Mouse (Mus musculus) hindbrain, embryonic 10.5 days (tissue): Measurements from ENCODE around the gene Agbl4. TPM values are rescaled to one million over a fixed set of nuclear protein-coding genes. Genes with fewer than 3 reads are reported as not detected.

Experiments
- DNase-seq: peaks from one replicate; pipeline ENCODE4 v3.0.0-alpha.2; 2017; ENCODE audit warnings: low spot score
- H3K27ac ChIP-seq: fragments of 300-500 bp; sonication (generic); 2 replicates; pipeline ENCODE4 v1.5.1; 2016; ENCODE audit warnings: mild to moderate bottlenecking, moderate library complexity
- H3K27me3 ChIP-seq: fragments of 300-500 bp; sonication (generic); 2 replicates; pipeline ENCODE4 v1.6.1; 2016; ENCODE audit warnings: mild to moderate bottlenecking; ENCODE audit not compliant: poor library complexity, insufficient read depth, severe bottlenecking
- H3K36me3 ChIP-seq: fragments of 300-500 bp; sonication (generic); 2 replicates; pipeline ENCODE4 v1.6.1; 2016; ENCODE audit warnings: mild to moderate bottlenecking, moderate library complexity
- H3K4me1 ChIP-seq: fragments of 300-500 bp; sonication (generic); replicated peaks from 2 replicates; pipeline ENCODE4 v1.6.1; 2016; ENCODE audit warnings: mild to moderate bottlenecking
- H3K4me3 ChIP-seq: fragments of 300-500 bp; sonication (generic); 2 replicates; pipeline ENCODE4 v1.5.1; 2016; ENCODE audit warnings: mild to moderate bottlenecking, moderate library complexity
- H3K9me3 ChIP-seq: fragments of 300-500 bp; sonication (generic); 2 replicates; pipeline ENCODE4 v1.6.1; 2016; ENCODE audit warnings: mild to moderate bottlenecking, moderate library complexity
- WGBS: fragments of 180-500 bp; shearing (Covaris S2); methylation state at CpG from one replicate; pipeline ENCODE4 v1.1.7; 2016; 5-methylcytosine and 5-hydroxymethylcytosine counted together
- polyA plus RNA-seq: library from polyadenylated mRNA; unstranded; fragments of >200 nt; fragmentation: Nextera tagmentation; extraction: Ambion mirVana; gene quantifications from 2 replicates; pipeline ENCODE4 v1.2.1, GENCODE M21; 2016

Gene Agbl4
- 0.96 and 1.4 TPM in 2 replicates for polyA plus RNA-seq

- no peaks in the 10 kb centered on the region for H3K9me3 ChIP-seq
- H3K27me3 ChIP-seq = no peaks in the 10 kb centered on the region
- H3K36me3 ChIP-seq = no peaks in the 10 kb centered on the region
- H3K4me1 ChIP-seq = peaks cover 16% of the 10 kb centered on the region
- under 1% methylated on average over 27 of the region's 27 CpGs for WGBS
- peak within 1 kb of the TSS; percentile 83 for H3K27ac ChIP-seq
- peak; percentile 85 for DNase-seq
- peak within 1 kb of the TSS; percentile 71 for H3K4me3 ChIP-seq
Observed at GRCm38 (mm10) chr4:110397618-110398045, at the start of gene Agbl4. Agbl4 (plus strand) TSS chr4:110397661.

GRCm38 (mm10) chr4:110350856-110351177, 46.6 kb upstream of the Agbl4 start:
- Histone ChIP-seq H3K36me3 (no peaks in the 10 kb centered on the region), H3K27ac (peak overlapping the region; percentile 98), H3K4me3 (peak overlapping the region; percentile 81), H3K4me1 (peaks cover 22% of the 10 kb centered on the region), H3K9me3 (no peaks in the 10 kb centered on the region), H3K27me3 (no peaks in the 10 kb centered on the region)
- peak; percentile 51 for DNase-seq
- WGBS = 9% methylated on average over 6 of the region's 6 CpGs

- peak; percentile 95 for DNase-seq
- Histone ChIP-seq H3K27me3 (no peaks in the 10 kb centered on the region), H3K4me1 (peaks cover 22% of the 10 kb centered on the region), H3K27ac (peak within 1 kb of the TSS; percentile 98), H3K36me3 (no peaks in the 10 kb centered on the region), H3K4me3 (peak within 1 kb of the TSS; percentile 81), H3K9me3 (no peaks in the 10 kb centered on the region)
- under 1% methylated on average over 74 of the region's 75 CpGs for WGBS
Observed at GRCm38 (mm10) chr4:110351178-110352000, 46.1 kb upstream of the Agbl4 start, which contains the start of gene Elavl4. Elavl4 (minus strand) TSS chr4:110351909.

- WGBS = 7% methylated on average over 5 of the region's 5 CpGs
- no peak for DNase-seq
- peaks cover 22% of the 10 kb centered on the region for H3K4me1 ChIP-seq
- no peaks in the 10 kb centered on the region for H3K27me3 ChIP-seq
- no peaks in the 10 kb centered on the region for H3K36me3 ChIP-seq
- peak overlapping the region; percentile 98 for H3K27ac ChIP-seq
- peak overlapping the region; percentile 81 for H3K4me3 ChIP-seq
- no peaks in the 10 kb centered on the region for H3K9me3 ChIP-seq
Observed at GRCm38 (mm10) chr4:110352001-110352369, 45.5 kb upstream of the Agbl4 start.

- Histone ChIP-seq H3K27ac (no peak overlapping the region), H3K4me3 (no peak overlapping the region), H3K4me1 (no peaks in the 10 kb centered on the region), H3K27me3 (no peaks in the 10 kb centered on the region), H3K9me3 (no peaks in the 10 kb centered on the region), H3K36me3 (no peaks in the 10 kb centered on the region)
- WGBS = 79% methylated on average over 2 of the region's 2 CpGs
- no peak for DNase-seq
Observed at GRCm38 (mm10) chr4:110360568-110360967, 36.9 kb upstream of the Agbl4 start.

GRCm38 (mm10) chr4:110396221-110396620, 1.2 kb upstream of the Agbl4 start:
- Histone ChIP-seq H3K27ac (no peak overlapping the region), H3K27me3 (no peaks in the 10 kb centered on the region), H3K4me3 (no peak overlapping the region), H3K36me3 (no peaks in the 10 kb centered on the region), H3K4me1 (peaks cover 16% of the 10 kb centered on the region), H3K9me3 (no peaks in the 10 kb centered on the region)
- DNase-seq = no peak
- WGBS = 82% methylated on average over 5 of the region's 5 CpGs

GRCm38 (mm10) chr4:110420306-110420705, 22.8 kb downstream of the Agbl4 start:
- no peak for DNase-seq
- 83% methylated on average over 2 of the region's 2 CpGs for WGBS
- no peaks in the 10 kb centered on the region for H3K36me3 ChIP-seq
- no peak overlapping the region for H3K4me3 ChIP-seq
- H3K27ac ChIP-seq = no peak overlapping the region
- no peaks in the 10 kb centered on the region for H3K9me3 ChIP-seq
- no peaks in the 10 kb centered on the region for H3K27me3 ChIP-seq
- no peaks in the 10 kb centered on the region for H3K4me1 ChIP-seq

GRCm38 (mm10) chr4:110427653-110428052, 30.2 kb downstream of the Agbl4 start:
- no peaks in the 10 kb centered on the region for H3K27me3 ChIP-seq
- no peaks in the 10 kb centered on the region for H3K9me3 ChIP-seq
- no peak overlapping the region for H3K4me3 ChIP-seq
- no peak for DNase-seq
- no peaks in the 10 kb centered on the region for H3K4me1 ChIP-seq
- H3K36me3 ChIP-seq = no peaks in the 10 kb centered on the region
- no peak overlapping the region for H3K27ac ChIP-seq

GRCm38 (mm10) chr4:110494371-110494770, 96.9 kb downstream of the Agbl4 start:
- DNase-seq = peak; percentile 8
- H3K4me1 ChIP-seq = no peaks in the 10 kb centered on the region
- no peaks in the 10 kb centered on the region for H3K9me3 ChIP-seq
- H3K27ac ChIP-seq = no peak overlapping the region
- no peaks in the 10 kb centered on the region for H3K36me3 ChIP-seq
- WGBS = 57% methylated on average over 1 of the region's 1 CpGs
- no peaks in the 10 kb centered on the region for H3K27me3 ChIP-seq
- H3K4me3 ChIP-seq = no peak overlapping the region

- Histone ChIP-seq H3K4me3 (no peak overlapping the region), H3K9me3 (no peaks in the 10 kb centered on the region)
- 82% methylated on average over 4 of the region's 4 CpGs for WGBS
Observed at GRCm38 (mm10) chr4:110529804-110530203, 132.3 kb downstream of the Agbl4 start.

GRCm38 (mm10) chr4:110549223-110549622, 151.8 kb downstream of the Agbl4 start:
- DNase-seq = no peak
- no peak overlapping the region for H3K4me3 ChIP-seq
- WGBS = 76% methylated on average over 3 of the region's 3 CpGs
- no peaks in the 10 kb centered on the region for H3K27me3 ChIP-seq
- no peaks in the 10 kb centered on the region for H3K36me3 ChIP-seq
- no peak overlapping the region for H3K27ac ChIP-seq
- no peaks in the 10 kb centered on the region for H3K4me1 ChIP-seq
- H3K9me3 ChIP-seq = no peaks in the 10 kb centered on the region

More at GRCm38 (mm10) chr4:110529804-110530203, 132.3 kb downstream of the Agbl4 start:
- no peaks in the 10 kb centered on the region for H3K27me3 ChIP-seq
- no peaks in the 10 kb centered on the region for H3K36me3 ChIP-seq
- no peak overlapping the region for H3K27ac ChIP-seq
- DNase-seq = no peak
- no peaks in the 10 kb centered on the region for H3K4me1 ChIP-seq

GRCm38 (mm10) chr4:110597726-110598283, 200.3 kb downstream of the Agbl4 start:
- Histone ChIP-seq H3K36me3 (no peaks in the 10 kb centered on the region), H3K4me3 (no peak overlapping the region), H3K4me1 (no peaks in the 10 kb centered on the region), H3K27me3 (no peaks in the 10 kb centered on the region), H3K9me3 (no peaks in the 10 kb centered on the region), H3K27ac (no peak overlapping the region)
- no peak for DNase-seq
- WGBS = 39% methylated on average over 4 of the region's 4 CpGs

- no peak for DNase-seq
- WGBS = 93% methylated on average over 3 of the region's 3 CpGs
- H3K4me1 ChIP-seq = no peaks in the 10 kb centered on the region
- H3K36me3 ChIP-seq = no peaks in the 10 kb centered on the region
- H3K9me3 ChIP-seq = no peaks in the 10 kb centered on the region
- no peak overlapping the region for H3K4me3 ChIP-seq
- no peaks in the 10 kb centered on the region for H3K27me3 ChIP-seq
- H3K27ac ChIP-seq = no peak overlapping the region
Observed at GRCm38 (mm10) chr4:110641417-110641816, 244.0 kb downstream of the Agbl4 start.
